Mouse (Mus musculus) ES-Bruce4 (cell line): ENCODE results near the gene Clip1.

Experiments used
- CTCF ChIP-seq: IDR thresholded peaks from one replicate; pipeline ENCODE4 v1.8.1; 2011; ENCODE audit warnings: low read depth, low read length
- EP300 ChIP-seq: IDR thresholded peaks from 2 replicates; pipeline ENCODE4 v1.6.1; 2011; ENCODE audit warnings: low read depth, low read length; ENCODE audit not compliant: insufficient read depth
- POLR2A ChIP-seq: IDR thresholded peaks from one replicate; pipeline ENCODE4 v1.8.1; 2011; ENCODE audit warnings: low read length; ENCODE audit not compliant: insufficient read depth

DNA sequence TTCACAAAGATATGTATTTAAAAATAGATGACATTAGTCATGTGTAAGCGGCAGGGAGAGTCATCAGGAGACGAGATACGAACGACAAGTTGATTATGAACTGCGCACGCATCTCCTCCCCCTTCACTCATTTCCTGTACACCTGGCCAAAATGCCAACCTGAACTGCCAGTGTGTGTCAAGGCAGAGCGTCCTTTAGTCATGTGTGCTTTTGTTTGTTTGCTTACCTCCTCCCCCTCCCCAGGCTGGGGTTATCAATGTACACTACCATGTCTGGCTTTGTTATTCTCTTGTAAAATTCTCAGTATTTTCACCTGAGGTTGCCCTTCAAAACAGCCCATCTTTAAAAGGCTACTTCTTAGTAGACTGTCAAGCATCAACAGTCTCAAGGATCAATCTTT lies 75.0 kb downstream of the Clip1 start:
- TF ChIP-seq CTCF (no peak), POLR2A (no peak), EP300 (no peak)
